Mouse (Mus musculus) embryonic facial prominence, embryonic 11.5 days (tissue): Measurements from ENCODE around the gene Myl9. TPM values are rescaled to one million over a fixed set of nuclear protein-coding genes. Genes with fewer than 3 reads are reported as not detected.

Source experiments
- polyA plus RNA-seq: library from polyadenylated mRNA; unstranded; fragments of >200 nt; fragmentation: Nextera tagmentation; extraction: Ambion mirVana; gene quantifications from 2 replicates; pipeline ENCODE4 v1.2.1, GENCODE M21; 2014

Gene Myl9
- polyA plus RNA-seq, 1 experiment from 2014 or later: 128 TPM

Other genes starting within 250 kb of the Myl9 start
- 50.7 and 51.0 TPM in 2 replicates for gene Aar2, start 227.8 kb upstream of the Myl9 start, polyA plus RNA-seq
- 119 and 131 TPM in 2 replicates for gene Dlgap4, start 161.7 kb upstream of the Myl9 start, polyA plus RNA-seq
- gene Tgif2, start 64.6 kb downstream of the Myl9 start, polyA plus RNA-seq: 91.0 and 97.6 TPM in 2 replicates
- gene 4930518I15Rik, start 82.5 kb downstream of the Myl9 start, polyA plus RNA-seq: 4.3 and 5.5 TPM in 2 replicates
- gene Rab5if, start 87.7 kb downstream of the Myl9 start, polyA plus RNA-seq: 217 and 219 TPM in 2 replicates
- gene Sla2, start 111.8 kb downstream of the Myl9 start, polyA plus RNA-seq: 0.46 and 0.48 TPM in 2 replicates
- gene Ndrg3, start 216.6 kb downstream of the Myl9 start, polyA plus RNA-seq: 42.2 and 49.8 TPM in 2 replicates
- gene Dsn1, start 231.7 kb downstream of the Myl9 start, polyA plus RNA-seq: 56.5 and 63.5 TPM in 2 replicates